Mouse (Mus musculus): ENCODE measurements at regions not wholly inside any gene's neighbourhood (a gene's known extent, or its start where the extent isn't known, plus 50 kb on each side); places are given as distances from the start of the nearest gene placed in this dataset.

DNA sequence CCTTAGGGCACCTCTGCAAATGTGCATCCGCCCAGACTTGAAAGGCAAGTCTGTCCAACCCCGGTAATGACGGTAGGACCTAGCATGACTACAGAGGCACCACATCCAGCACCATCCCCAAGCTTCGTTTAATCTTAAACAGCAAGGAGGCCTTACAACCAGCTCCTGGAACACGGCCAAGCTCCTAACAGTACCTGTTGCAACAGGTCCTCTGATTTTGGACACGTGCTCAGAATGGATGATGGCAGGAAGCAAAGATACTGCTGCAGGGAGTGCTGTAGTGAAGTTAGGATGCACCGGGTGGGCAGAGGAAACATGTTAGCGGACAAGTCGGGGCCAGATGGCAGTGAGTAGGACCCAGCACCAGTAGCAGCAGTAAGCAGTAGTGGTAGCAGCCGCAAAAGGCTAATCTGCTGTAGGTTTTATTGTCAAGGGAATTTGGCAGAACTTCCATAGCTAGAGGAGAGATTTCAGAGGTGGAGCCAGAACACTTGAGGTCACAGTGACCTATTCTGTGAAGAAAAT is 2813.5 kb upstream of the Gm7489 start:
- Histone ChIP-seq H3K36me3 (ENCODE audit: control insufficient read depth, insufficient read depth, low read length) (no peaks in the 10 kb centered on the region), H3K9me3 (replicated peaks; ENCODE audit: control insufficient read depth, low read length) (no peaks in the 10 kb centered on the region), H3K27ac (ENCODE audit: low read depth, low read length) (no peak overlapping the region), H3K4me1 (ENCODE audit: control insufficient read depth, insufficient read depth, low read length) (no peaks in the 10 kb centered on the region), H3K4me3 (ENCODE audit: low read depth, low read length) (no peak overlapping the region), H3K4me2 (no peak overlapping the region), H3K9ac (ENCODE audit: low read depth, low read length) (no peak overlapping the region), H3K27me3 (ENCODE audit: control insufficient read depth, insufficient read depth, low read length) (no peaks in the 10 kb centered on the region)
- 72% methylated on average over 10 of the region's 10 CpGs for WGBS (ENCODE audit: insufficient replicate concordance)
- no peak for ATAC-seq (replicated peaks; ENCODE audit: insufficient number of reproducible peaks, low FRiP score, low TSS enrichment)

DNA sequence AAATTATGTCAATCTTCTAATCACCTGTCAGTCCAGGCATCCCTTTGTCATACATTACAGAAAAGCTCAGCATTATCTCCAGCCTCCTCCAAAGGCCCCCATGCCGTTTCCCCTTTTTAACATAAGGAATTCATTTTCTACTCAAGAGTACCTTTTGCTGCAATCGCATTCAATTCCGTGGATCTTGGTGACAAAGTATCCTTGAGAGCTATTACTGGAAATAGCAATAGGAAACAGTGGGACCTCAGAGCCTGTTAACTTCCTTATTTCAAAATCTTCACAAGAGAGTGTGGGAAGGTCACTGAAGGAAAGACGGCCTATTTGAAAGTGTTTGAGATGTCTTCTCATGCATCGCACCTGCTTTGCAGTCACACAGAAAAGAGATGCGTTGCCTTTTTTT is 2811.0 kb upstream of the Gm7489 start:
- ATAC-seq (replicated peaks; ENCODE audit: insufficient number of reproducible peaks, low FRiP score, low TSS enrichment), result no peak
- Histone ChIP-seq H3K4me1 (ENCODE audit: control insufficient read depth, insufficient read depth, low read length) (no peaks in the 10 kb centered on the region), H3K4me2 (no peak overlapping the region), H3K36me3 (ENCODE audit: control insufficient read depth, insufficient read depth, low read length) (no peaks in the 10 kb centered on the region), H3K27ac (ENCODE audit: low read depth, low read length) (no peak overlapping the region), H3K4me3 (ENCODE audit: low read depth, low read length) (no peak overlapping the region), H3K9ac (ENCODE audit: low read depth, low read length) (no peak overlapping the region), H3K27me3 (ENCODE audit: control insufficient read depth, insufficient read depth, low read length) (no peaks in the 10 kb centered on the region), H3K9me3 (replicated peaks; ENCODE audit: control insufficient read depth, low read length) (no peaks in the 10 kb centered on the region)
- WGBS (ENCODE audit: insufficient replicate concordance), result 75% methylated on average over 6 of the region's 6 CpGs

DNA sequence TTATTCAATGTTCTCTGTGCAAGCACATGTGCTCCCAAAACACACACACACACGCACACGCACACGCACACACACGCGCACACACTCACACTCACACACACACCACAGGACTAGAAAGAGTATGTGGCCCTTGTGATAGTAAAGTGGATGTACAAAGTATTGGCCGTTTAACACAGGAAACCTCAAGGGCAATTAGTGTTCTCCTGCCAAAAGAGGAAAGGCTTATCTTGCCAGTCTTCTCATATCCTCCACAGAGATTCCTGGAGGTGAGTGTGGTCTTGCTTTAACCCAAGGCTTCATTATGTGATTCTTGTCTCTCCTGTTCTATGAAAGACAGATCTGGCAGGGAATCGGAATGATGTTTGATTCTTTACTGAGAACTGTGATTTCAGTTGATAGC is 2810.5 kb upstream of the Gm7489 start:
- WGBS (ENCODE audit: insufficient replicate concordance), result 82% methylated on average over 7 of the region's 7 CpGs
- Histone ChIP-seq H3K27ac (ENCODE audit: low read depth, low read length) (no peak overlapping the region), H3K4me2 (no peak overlapping the region), H3K9me3 (replicated peaks; ENCODE audit: control insufficient read depth, low read length) (no peaks in the 10 kb centered on the region), H3K36me3 (ENCODE audit: control insufficient read depth, insufficient read depth, low read length) (no peaks in the 10 kb centered on the region), H3K9ac (ENCODE audit: low read depth, low read length) (no peak overlapping the region), H3K4me3 (ENCODE audit: low read depth, low read length) (no peak overlapping the region), H3K27me3 (ENCODE audit: control insufficient read depth, insufficient read depth, low read length) (no peaks in the 10 kb centered on the region), H3K4me1 (ENCODE audit: control insufficient read depth, insufficient read depth, low read length) (no peaks in the 10 kb centered on the region)
- no peak for ATAC-seq (replicated peaks; ENCODE audit: insufficient number of reproducible peaks, low FRiP score, low TSS enrichment)

DNA sequence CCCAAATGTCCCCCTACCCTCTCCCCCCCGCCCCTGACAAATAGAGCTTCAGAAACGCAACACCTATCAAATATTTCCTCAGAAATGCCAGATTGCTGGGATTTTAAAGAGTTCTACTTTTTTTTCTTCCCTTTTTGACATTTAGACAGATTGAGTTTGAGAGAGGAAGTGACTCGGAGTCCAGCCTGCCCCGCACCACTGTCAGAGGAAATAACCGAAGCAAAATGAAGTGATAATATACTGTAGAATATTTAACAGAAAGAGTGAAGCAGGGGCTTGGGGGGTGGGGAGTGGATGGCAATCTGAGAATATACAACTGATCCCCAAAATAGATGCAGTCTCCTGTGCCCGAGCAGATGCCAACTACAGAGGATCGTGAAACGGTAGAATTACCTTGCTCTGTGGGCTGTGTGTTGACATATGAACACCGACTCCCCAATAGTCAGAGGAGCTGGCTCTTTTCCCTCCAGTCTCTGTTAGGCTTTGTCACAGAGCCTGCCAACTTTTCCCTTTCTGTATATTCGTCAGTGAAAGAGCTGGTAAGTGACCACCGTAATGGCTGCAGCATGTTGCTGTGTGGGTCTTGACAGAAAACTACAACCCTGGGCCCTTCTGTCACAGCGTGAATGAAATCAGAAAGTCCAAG is 2800.9 kb upstream of the Gm7489 start:
- H3K9ac ChIP-seq (ENCODE audit: low read depth, low read length), result no peak overlapping the region
- H3K4me2 ChIP-seq, result 0 out of 2 replicates have a peak overlapping the region, but pooled peaks have one; percentile 2
- no peak for ATAC-seq (replicated peaks; ENCODE audit: insufficient number of reproducible peaks, low FRiP score, low TSS enrichment)
- no peak overlapping the region for H3K4me3 ChIP-seq (ENCODE audit: low read depth, low read length)
- no peak overlapping the region for H3K27ac ChIP-seq (ENCODE audit: low read depth, low read length)
- no peaks in the 10 kb centered on the region for H3K9me3 ChIP-seq (replicated peaks; ENCODE audit: control insufficient read depth, low read length)
- no peaks in the 10 kb centered on the region for H3K27me3 ChIP-seq (ENCODE audit: control insufficient read depth, insufficient read depth, low read length)
- WGBS (ENCODE audit: insufficient replicate concordance), result 57% methylated on average over 12 of the region's 12 CpGs
- H3K36me3 ChIP-seq (ENCODE audit: control insufficient read depth, insufficient read depth, low read length), result no peaks in the 10 kb centered on the region
- H3K4me1 ChIP-seq (ENCODE audit: control insufficient read depth, insufficient read depth, low read length), result no peaks in the 10 kb centered on the region

DNA sequence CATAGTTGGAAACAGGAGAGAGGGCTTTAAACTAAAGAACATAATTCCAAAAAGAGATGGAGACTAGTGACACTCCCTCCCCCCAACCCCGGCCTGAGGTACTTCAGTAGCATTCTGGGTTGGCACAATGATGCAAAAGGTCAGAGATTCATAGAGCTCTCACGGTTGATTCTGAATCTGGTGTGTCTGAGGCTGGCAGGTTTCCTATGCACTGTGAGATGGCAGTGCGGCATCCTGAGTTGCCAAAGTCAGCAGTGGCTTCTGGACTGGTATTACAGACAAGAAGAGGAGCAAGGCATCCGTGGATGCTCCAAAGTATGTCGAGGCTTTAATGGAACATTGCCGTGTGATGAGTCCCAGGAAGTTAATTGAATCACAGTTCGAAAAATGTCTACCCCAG is 2791.8 kb upstream of the Gm7489 start:
- ATAC-seq (replicated peaks; ENCODE audit: insufficient number of reproducible peaks, low FRiP score, low TSS enrichment), result no peak
- Histone ChIP-seq H3K4me3 (ENCODE audit: low read depth, low read length) (no peak overlapping the region), H3K27me3 (ENCODE audit: control insufficient read depth, insufficient read depth, low read length) (no peaks in the 10 kb centered on the region), H3K4me1 (ENCODE audit: control insufficient read depth, insufficient read depth, low read length) (no peaks in the 10 kb centered on the region), H3K9ac (ENCODE audit: low read depth, low read length) (no peak overlapping the region), H3K27ac (ENCODE audit: low read depth, low read length) (no peak overlapping the region), H3K9me3 (replicated peaks; ENCODE audit: control insufficient read depth, low read length) (no peaks in the 10 kb centered on the region), H3K36me3 (ENCODE audit: control insufficient read depth, insufficient read depth, low read length) (no peaks in the 10 kb centered on the region), H3K4me2 (no peak overlapping the region)
- 76% methylated on average over 7 of the region's 7 CpGs for WGBS (ENCODE audit: insufficient replicate concordance)

DNA sequence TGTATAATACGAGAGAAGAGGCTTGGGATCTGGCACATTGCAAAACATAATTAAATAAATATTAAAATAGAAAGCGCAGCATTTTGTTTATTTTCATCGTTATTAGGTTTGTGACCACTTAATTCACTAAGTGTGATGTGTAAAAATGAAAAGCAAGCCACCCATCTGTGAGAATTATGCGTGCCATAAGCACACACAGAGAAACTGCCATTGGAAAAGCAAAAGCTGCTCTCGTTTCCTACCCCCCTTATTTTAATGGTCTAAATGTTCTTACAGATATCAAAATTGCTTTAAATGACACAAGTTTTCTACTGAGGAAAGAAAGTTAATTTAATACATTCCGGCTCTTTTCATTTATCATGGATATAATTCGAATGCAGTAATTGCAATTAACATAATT is 2780.8 kb upstream of the Gm7489 start:
- no peak for ATAC-seq (replicated peaks; ENCODE audit: insufficient number of reproducible peaks, low FRiP score, low TSS enrichment)
- Histone ChIP-seq H3K4me1 (ENCODE audit: control insufficient read depth, insufficient read depth, low read length) (no peaks in the 10 kb centered on the region), H3K4me3 (ENCODE audit: low read depth, low read length) (no peak overlapping the region), H3K36me3 (ENCODE audit: control insufficient read depth, insufficient read depth, low read length) (no peaks in the 10 kb centered on the region), H3K9ac (ENCODE audit: low read depth, low read length) (no peak overlapping the region), H3K27me3 (ENCODE audit: control insufficient read depth, insufficient read depth, low read length) (no peaks in the 10 kb centered on the region), H3K4me2 (0 out of 2 replicates have a peak overlapping the region, but pooled peaks have one; percentile 1), H3K9me3 (replicated peaks; ENCODE audit: control insufficient read depth, low read length) (no peaks in the 10 kb centered on the region), H3K27ac (ENCODE audit: low read depth, low read length) (no peak overlapping the region)
- WGBS (ENCODE audit: insufficient replicate concordance), result 83% methylated on average over 7 of the region's 7 CpGs

DNA sequence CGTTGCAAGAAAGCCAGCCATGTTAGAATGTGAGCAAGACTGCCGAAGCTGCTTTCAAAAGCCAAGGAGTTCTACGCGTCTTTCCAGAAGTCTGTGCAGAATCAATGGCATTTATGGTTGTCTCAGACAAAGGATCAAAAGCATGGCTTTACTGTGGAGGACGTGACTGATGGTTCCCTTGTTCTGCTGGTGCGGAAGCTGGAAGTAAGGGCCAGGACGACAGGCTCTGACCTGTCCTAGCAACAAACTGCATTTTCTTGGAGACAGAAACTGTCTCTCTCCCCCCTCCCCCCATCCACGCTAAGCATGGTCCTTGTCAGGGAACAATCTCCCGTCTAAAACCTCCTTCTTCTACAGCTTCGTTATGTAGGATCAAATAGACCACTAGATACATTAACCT is 2780.3 kb upstream of the Gm7489 start:
- H3K9ac ChIP-seq (ENCODE audit: low read depth, low read length), result no peak overlapping the region
- peak overlapping the region; percentile 1; the same call in 1 of the 2 replicates for H3K4me2 ChIP-seq
- ATAC-seq (replicated peaks; ENCODE audit: insufficient number of reproducible peaks, low FRiP score, low TSS enrichment), result no peak
- no peak overlapping the region for H3K27ac ChIP-seq (ENCODE audit: low read depth, low read length)
- no peaks in the 10 kb centered on the region for H3K4me1 ChIP-seq (ENCODE audit: control insufficient read depth, insufficient read depth, low read length)
- no peaks in the 10 kb centered on the region for H3K27me3 ChIP-seq (ENCODE audit: control insufficient read depth, insufficient read depth, low read length)
- WGBS (ENCODE audit: insufficient replicate concordance), result 31% methylated on average over 10 of the region's 10 CpGs
- no peaks in the 10 kb centered on the region for H3K36me3 ChIP-seq (ENCODE audit: control insufficient read depth, insufficient read depth, low read length)
- H3K9me3 ChIP-seq (replicated peaks; ENCODE audit: control insufficient read depth, low read length), result no peaks in the 10 kb centered on the region
- H3K4me3 ChIP-seq (ENCODE audit: low read depth, low read length), result no peak overlapping the region

DNA sequence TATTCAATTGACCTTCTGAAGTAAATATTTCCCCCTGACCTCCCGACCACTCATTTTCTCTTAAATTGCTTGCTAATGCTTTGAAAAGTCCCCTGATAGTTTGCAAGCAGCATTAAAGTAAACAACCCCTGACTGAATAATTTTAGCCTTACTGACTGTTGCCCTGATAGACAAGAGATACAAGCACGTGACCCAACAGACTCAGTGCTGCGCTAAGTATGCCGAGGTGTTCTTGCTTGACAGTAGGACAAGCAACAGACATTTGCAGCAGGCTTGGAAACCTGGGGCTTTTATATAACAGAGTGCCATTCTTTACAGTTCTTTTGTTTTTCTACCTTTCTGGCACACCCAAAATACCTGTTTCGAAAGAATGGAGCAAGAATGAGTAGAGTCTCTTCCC is 2779.9 kb upstream of the Gm7489 start:
- H3K27ac ChIP-seq (ENCODE audit: low read depth, low read length), result no peak overlapping the region
- no peak overlapping the region for H3K9ac ChIP-seq (ENCODE audit: low read depth, low read length)
- H3K4me3 ChIP-seq (ENCODE audit: low read depth, low read length), result no peak overlapping the region
- H3K27me3 ChIP-seq (ENCODE audit: control insufficient read depth, insufficient read depth, low read length), result no peaks in the 10 kb centered on the region
- 53% methylated on average over 5 of the region's 5 CpGs for WGBS (ENCODE audit: insufficient replicate concordance)
- no peak overlapping the region; the same call in 1 of the 2 replicates for H3K4me2 ChIP-seq
- no peaks in the 10 kb centered on the region for H3K9me3 ChIP-seq (replicated peaks; ENCODE audit: control insufficient read depth, low read length)
- no peaks in the 10 kb centered on the region for H3K4me1 ChIP-seq (ENCODE audit: control insufficient read depth, insufficient read depth, low read length)
- ATAC-seq (replicated peaks; ENCODE audit: insufficient number of reproducible peaks, low FRiP score, low TSS enrichment), result no peak
- H3K36me3 ChIP-seq (ENCODE audit: control insufficient read depth, insufficient read depth, low read length), result no peaks in the 10 kb centered on the region

DNA sequence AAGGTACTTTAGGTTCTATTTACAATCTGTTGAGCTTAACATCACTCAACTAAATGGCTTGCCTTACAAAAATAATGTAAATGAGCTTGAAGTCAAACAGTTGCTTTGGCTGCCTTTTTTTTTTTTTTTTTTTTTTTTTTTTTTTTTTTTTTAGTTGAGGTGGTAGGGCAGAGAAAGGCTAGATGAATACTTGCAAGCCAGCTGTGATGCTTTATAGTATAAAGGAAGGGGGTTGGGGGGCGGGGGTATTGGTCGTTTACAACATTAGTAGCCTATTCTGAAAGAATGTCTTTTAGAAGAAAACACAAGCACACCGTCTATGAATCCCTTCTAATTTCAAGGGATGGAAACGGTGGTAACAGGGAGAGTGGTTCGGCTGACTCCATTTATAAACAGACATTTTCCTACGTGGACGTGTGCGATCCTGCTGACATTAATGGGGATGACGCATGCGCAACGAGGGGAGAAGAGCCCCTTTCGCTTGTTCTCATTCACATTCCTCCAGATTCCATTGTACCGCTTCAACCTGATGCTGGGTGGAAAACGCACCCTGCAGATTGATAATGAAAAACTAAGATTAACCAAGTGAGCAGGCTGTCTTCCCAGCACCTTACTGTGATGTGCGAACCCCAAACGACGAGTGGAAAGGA is 2779.2 kb upstream of the Gm7489 start:
- Histone ChIP-seq H3K9me3 (replicated peaks; ENCODE audit: control insufficient read depth, low read length) (no peaks in the 10 kb centered on the region), H3K4me1 (ENCODE audit: control insufficient read depth, insufficient read depth, low read length) (no peaks in the 10 kb centered on the region), H3K9ac (ENCODE audit: low read depth, low read length) (no peak overlapping the region), H3K4me2 (no peak overlapping the region), H3K27me3 (ENCODE audit: control insufficient read depth, insufficient read depth, low read length) (no peaks in the 10 kb centered on the region), H3K36me3 (ENCODE audit: control insufficient read depth, insufficient read depth, low read length) (no peaks in the 10 kb centered on the region), H3K4me3 (ENCODE audit: low read depth, low read length) (no peak overlapping the region), H3K27ac (ENCODE audit: low read depth, low read length) (no peak overlapping the region)
- ATAC-seq (replicated peaks; ENCODE audit: insufficient number of reproducible peaks, low FRiP score, low TSS enrichment), result no peak
- 66% methylated on average over 17 of the region's 17 CpGs for WGBS (ENCODE audit: insufficient replicate concordance)
